Mouse (Mus musculus) E14TG2a.4 (cell line): ENCODE measurements around the gene Tmem94.

Source experiments
- CTCF ChIP-seq: conservative IDR thresholded peaks from 2 replicates; pipeline ENCODE4 v1.5.1; 2014; ENCODE audit warnings: low read length
- NANOG ChIP-seq: IDR thresholded peaks from 2 replicates; pipeline ENCODE4 v1.6.1; 2014; ENCODE audit warnings: borderline replicate concordance, low read length, mixed read lengths

- TF ChIP-seq CTCF (no peak), NANOG (no peak)
These were observed 15.4 kb upstream of the Tmem94 start for GRCm38 (mm10) chr11:115749834-115750233.
